Mouse (Mus musculus): ENCODE results near the gene Cdk5rap1.

Cdk5rap1 gene

GRCm38 (mm10) chr2:154372842-154373500 is at the start of gene Cdk5rap1:
Gene Cdk5rap1, minus strand, starts transcription at chr2:154373010.
- no peak for DNase-seq

GRCm38 (mm10) chr2:154422181-154422580 is 49.4 kb upstream of the Cdk5rap1 start:
- DNase-seq = no peak

- no peak for DNase-seq
These were observed 48.3 kb upstream of the Cdk5rap1 start for GRCm38 (mm10) chr2:154420942-154421731.

- DNase-seq = no peak
These were observed 47.1 kb upstream of the Cdk5rap1 start for GRCm38 (mm10) chr2:154419631-154420515.

- DNase-seq = no peak
These were observed 45.2 kb upstream of the Cdk5rap1 start for GRCm38 (mm10) chr2:154418001-154418400.

- DNase-seq = peak; percentile 43 to 82
These were observed 44.3 kb upstream of the Cdk5rap1 start for GRCm38 (mm10) chr2:154417107-154417506.

- DNase-seq = peak in 1 of 2 experiments; percentile 51
These were observed 39.3 kb upstream of the Cdk5rap1 start for GRCm38 (mm10) chr2:154412018-154412666.

GRCm38 (mm10) chr2:154410355-154410754 is 37.5 kb upstream of the Cdk5rap1 start:
- DNase-seq = peak; percentile 57 to 63

- DNase-seq = peak; percentile 86 to 89
These were observed 35.0 kb upstream of the Cdk5rap1 start, which contains the start of gene Snta1 for GRCm38 (mm10) chr2:154407643-154408445. Gene Snta1, minus strand, starts transcription at chr2:154408099.

GRCm38 (mm10) chr2:154407063-154407642 is 34.3 kb upstream of the Cdk5rap1 start:
- no peak for DNase-seq

- DNase-seq = no peak
These were observed 32.7 kb upstream of the Cdk5rap1 start for GRCm38 (mm10) chr2:154405447-154405994.

GRCm38 (mm10) chr2:154402811-154403210 is 30.0 kb upstream of the Cdk5rap1 start:
- peak; percentile 58 to 70 for DNase-seq

GRCm38 (mm10) chr2:154401976-154402375 is 29.2 kb upstream of the Cdk5rap1 start:
- DNase-seq = no peak

- no peak for DNase-seq
These were observed 26.5 kb upstream of the Cdk5rap1 start for GRCm38 (mm10) chr2:154399325-154399724.

- DNase-seq = no peak
These were observed 25.5 kb upstream of the Cdk5rap1 start for GRCm38 (mm10) chr2:154398267-154398666.

- no peak for DNase-seq
These were observed 23.7 kb upstream of the Cdk5rap1 start for GRCm38 (mm10) chr2:154396529-154396928.

- DNase-seq = no peak
These were observed 21.8 kb upstream of the Cdk5rap1 start for GRCm38 (mm10) chr2:154394602-154395001.

- DNase-seq = peak; percentile 74 to 89
These were observed 17.6 kb upstream of the Cdk5rap1 start for GRCm38 (mm10) chr2:154390180-154390964.

- DNase-seq = no peak
These were observed 6.3 kb upstream of the Cdk5rap1 start for GRCm38 (mm10) chr2:154379103-154379502.
